Mouse (Mus musculus) forelimb bud, embryonic 11.5 days (tissue): ENCODE results near the gene Nckap5.

Experiments used
- DNase-seq: peaks from one replicate; pipeline ENCODE4 v3.0.0-alpha.2; 2012; ENCODE audit warnings: low read depth, low spot score

Gene Nckap5

GRCm38 (mm10) chr1:126700978-126701320 lies 129.7 kb downstream of the Nckap5 start:
- DNase-seq: no peak

GRCm38 (mm10) chr1:126700063-126700977 lies 130.3 kb downstream of the Nckap5 start:
- no peak for DNase-seq

- DNase-seq: no peak
These were observed 137.0 kb downstream of the Nckap5 start for GRCm38 (mm10) chr1:126693585-126693984.

- no peak for DNase-seq
These were observed 142.0 kb downstream of the Nckap5 start for GRCm38 (mm10) chr1:126688593-126688992.

- no peak for DNase-seq
These were observed 143.9 kb downstream of the Nckap5 start for GRCm38 (mm10) chr1:126686678-126687077.

- peak; percentile 42 for DNase-seq
These were observed 146.8 kb downstream of the Nckap5 start for GRCm38 (mm10) chr1:126683621-126684445.

GRCm38 (mm10) chr1:126681773-126682172 lies 148.8 kb downstream of the Nckap5 start:
- DNase-seq: no peak

- no peak for DNase-seq
These were observed 151.3 kb downstream of the Nckap5 start for GRCm38 (mm10) chr1:126679348-126679747.

GRCm38 (mm10) chr1:126677280-126677679 lies 153.3 kb downstream of the Nckap5 start:
- DNase-seq: no peak

GRCm38 (mm10) chr1:126676769-126677168 lies 153.8 kb downstream of the Nckap5 start:
- no peak for DNase-seq

- no peak for DNase-seq
These were observed 155.5 kb downstream of the Nckap5 start for GRCm38 (mm10) chr1:126675142-126675541.

- DNase-seq: no peak
These were observed 157.4 kb downstream of the Nckap5 start for GRCm38 (mm10) chr1:126673238-126673637.

- no peak for DNase-seq
These were observed 160.1 kb downstream of the Nckap5 start for GRCm38 (mm10) chr1:126670507-126670906.

- no peak for DNase-seq
These were observed 170.2 kb downstream of the Nckap5 start for GRCm38 (mm10) chr1:126660098-126660999.

GRCm38 (mm10) chr1:126658731-126659130 lies 171.9 kb downstream of the Nckap5 start:
- no peak for DNase-seq

- DNase-seq: no peak
These were observed 174.4 kb downstream of the Nckap5 start for GRCm38 (mm10) chr1:126656246-126656645.

GRCm38 (mm10) chr1:126652085-126652484 lies 178.5 kb downstream of the Nckap5 start:
- DNase-seq: no peak

GRCm38 (mm10) chr1:126650806-126651205 lies 179.8 kb downstream of the Nckap5 start:
- DNase-seq: no peak

GRCm38 (mm10) chr1:126642751-126643150 lies 187.8 kb downstream of the Nckap5 start:
- no peak for DNase-seq

GRCm38 (mm10) chr1:126639463-126639862 lies 191.1 kb downstream of the Nckap5 start:
- DNase-seq: no peak

GRCm38 (mm10) chr1:126637515-126637914 lies 193.1 kb downstream of the Nckap5 start:
- DNase-seq: no peak
